Mouse (Mus musculus): Measurements from ENCODE around the gene Polr2c.
"Not testable (repeated sequence)": the region's sequence is repeated elsewhere in the genome, so short reads cannot be mapped to it uniquely, and the experiment has no call there.

The Polr2c gene

GRCm38 (mm10) chr8:94857346-94858173 lies at the start of gene Polr2c:
Polr2c (plus strand) TSS chr8:94857450.
- peak; percentile 92 to 95 for DNase-seq (ENCODE audit: low spot score in 2 of 2)

GRCm38 (mm10) chr8:94807506-94807905 lies 49.7 kb upstream of the Polr2c start:
- DNase-seq (ENCODE audit: low spot score in 2 of 2) = no peak

GRCm38 (mm10) chr8:94808372-94808771 lies 48.9 kb upstream of the Polr2c start:
- no peak for DNase-seq (ENCODE audit: low spot score in 2 of 2)

GRCm38 (mm10) chr8:94810153-94810552 lies 47.1 kb upstream of the Polr2c start, which contains the start of gene Ccl17:
Ccl17 (plus strand) TSS chr8:94810453.
- no peak for DNase-seq (ENCODE audit: low spot score in 2 of 2)

GRCm38 (mm10) chr8:94810855-94811254 lies 46.4 kb upstream of the Polr2c start:
- DNase-seq (ENCODE audit: low spot score in 2 of 2) = no peak

GRCm38 (mm10) chr8:94811654-94812053 lies 45.6 kb upstream of the Polr2c start:
- DNase-seq (ENCODE audit: low spot score in 2 of 2) = no peak

- DNase-seq (ENCODE audit: low spot score in 2 of 2) = peak; percentile 96 to 99
Measured at GRCm38 (mm10) chr8:94812645-94813098, 44.6 kb upstream of the Polr2c start.

GRCm38 (mm10) chr8:94814556-94814955 lies 42.7 kb upstream of the Polr2c start:
- no peak for DNase-seq (ENCODE audit: low spot score in 2 of 2)

GRCm38 (mm10) chr8:94817933-94818332 lies 39.3 kb upstream of the Polr2c start:
- DNase-seq (ENCODE audit: low spot score in 2 of 2) = no peak

GRCm38 (mm10) chr8:94819671-94820179 lies 37.5 kb upstream of the Polr2c start:
- no peak for DNase-seq (ENCODE audit: low spot score in 2 of 2)

GRCm38 (mm10) chr8:94820553-94820952 lies 36.7 kb upstream of the Polr2c start:
- no peak for DNase-seq (ENCODE audit: low spot score in 2 of 2)

GRCm38 (mm10) chr8:94821381-94821780 lies 35.9 kb upstream of the Polr2c start:
- DNase-seq (ENCODE audit: low spot score in 2 of 2) = no peak

GRCm38 (mm10) chr8:94822637-94823560 lies 34.4 kb upstream of the Polr2c start:
- DNase-seq (ENCODE audit: low spot score in 2 of 2) = peak; percentile 70 to 71

- DNase-seq (ENCODE audit: low spot score in 2 of 2) = no peak
Measured at GRCm38 (mm10) chr8:94825170-94825569, 32.1 kb upstream of the Polr2c start.

GRCm38 (mm10) chr8:94826210-94826609 lies 31.0 kb upstream of the Polr2c start:
- DNase-seq (ENCODE audit: low spot score in 2 of 2) = no peak

- DNase-seq (ENCODE audit: low spot score in 2 of 2) = no peak
Measured at GRCm38 (mm10) chr8:94828284-94828683, 29.0 kb upstream of the Polr2c start.

- DNase-seq (ENCODE audit: low spot score in 2 of 2) = not testable (repeated sequence)
Measured at GRCm38 (mm10) chr8:94833901-94834405, 23.3 kb upstream of the Polr2c start.

GRCm38 (mm10) chr8:94835751-94836150 lies 21.5 kb upstream of the Polr2c start:
- not testable (repeated sequence) for DNase-seq (ENCODE audit: low spot score in 2 of 2)

- no peak for DNase-seq (ENCODE audit: low spot score in 2 of 2)
Measured at GRCm38 (mm10) chr8:94836456-94837240, 20.6 kb upstream of the Polr2c start.

- peak; percentile 94 to 95 for DNase-seq (ENCODE audit: low spot score in 2 of 2)
Measured at GRCm38 (mm10) chr8:94837662-94838574, 19.3 kb upstream of the Polr2c start, which contains the start of the genes Coq9 and Ciapin1. Coq9 (plus strand) TSS chr8:94838321. Ciapin1 (minus strand) TSS chr8:94838358.
